Mouse (Mus musculus): Measurements from ENCODE around the gene Foxj2. TPM values are rescaled to one million over a fixed set of nuclear protein-coding genes. Genes with fewer than 3 reads are reported as not detected.

Gene Foxj2
- total RNA-seq, 4 experiments from 2014 or later: 18.6 to 24.8 (median 21.6) TPM

- no peak for DNase-seq
Measured at GRCm38 (mm10) chr6:122874720-122875389, 55.1 kb downstream of the Foxj2 start.

DNA sequence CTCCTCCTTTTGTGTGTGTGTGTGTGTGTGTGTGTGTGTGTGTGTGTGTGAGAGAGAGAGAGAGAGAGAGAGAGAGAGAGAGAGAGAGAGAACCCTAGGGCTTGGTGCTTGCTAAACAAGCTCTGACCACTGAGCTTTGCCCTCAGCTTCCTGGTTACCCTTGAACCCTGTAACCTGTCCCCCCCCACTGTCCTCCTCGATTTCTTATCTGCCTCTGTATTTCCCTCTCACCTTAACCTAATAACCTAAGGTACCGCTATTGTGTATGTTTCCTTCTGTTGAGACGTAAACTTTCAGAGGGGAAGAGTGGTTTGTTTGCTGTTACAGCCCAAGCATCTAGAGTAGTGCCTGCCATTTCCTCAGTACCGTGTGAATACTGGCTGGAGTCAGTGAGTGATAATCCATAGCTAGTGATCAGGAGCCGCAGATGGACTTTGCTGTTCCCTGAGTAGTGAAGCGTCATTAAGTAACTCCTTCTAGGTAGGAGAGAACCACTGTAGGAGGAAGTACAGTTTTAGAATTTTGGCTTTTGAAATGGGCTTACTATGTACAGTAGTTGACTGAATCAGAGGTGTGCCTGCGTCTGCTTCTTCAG is 59.5 kb downstream of the Foxj2 start:
- no peak for DNase-seq

GRCm38 (mm10) chr6:122879781-122880505 is 60.2 kb downstream of the Foxj2 start:
- no peak for DNase-seq

- no peak for DNase-seq
Measured at GRCm38 (mm10) chr6:122881287-122881686, 61.6 kb downstream of the Foxj2 start.

- no peak for DNase-seq
Measured at GRCm38 (mm10) chr6:122883603-122884002, 63.9 kb downstream of the Foxj2 start.

DNA sequence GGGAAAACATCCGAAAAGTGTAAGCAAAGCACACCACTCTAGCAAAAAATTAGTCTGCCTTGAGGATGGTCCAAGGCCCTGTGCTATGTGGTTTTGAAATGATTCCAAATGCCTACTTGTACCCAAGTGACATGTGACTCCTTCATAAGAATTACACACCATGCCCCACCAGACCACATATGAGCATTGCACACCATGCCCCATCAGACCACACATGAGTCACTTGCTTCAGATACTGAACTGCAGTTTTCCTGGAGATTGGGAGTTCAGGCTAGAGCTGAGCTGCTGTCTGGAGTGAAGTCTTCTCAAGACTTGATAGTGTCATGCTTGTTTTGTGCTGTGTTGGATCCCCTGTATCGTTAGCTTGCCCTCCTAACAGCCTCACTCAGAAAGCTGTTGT is 69.9 kb downstream of the Foxj2 start:
- DNase-seq: no peak

DNA sequence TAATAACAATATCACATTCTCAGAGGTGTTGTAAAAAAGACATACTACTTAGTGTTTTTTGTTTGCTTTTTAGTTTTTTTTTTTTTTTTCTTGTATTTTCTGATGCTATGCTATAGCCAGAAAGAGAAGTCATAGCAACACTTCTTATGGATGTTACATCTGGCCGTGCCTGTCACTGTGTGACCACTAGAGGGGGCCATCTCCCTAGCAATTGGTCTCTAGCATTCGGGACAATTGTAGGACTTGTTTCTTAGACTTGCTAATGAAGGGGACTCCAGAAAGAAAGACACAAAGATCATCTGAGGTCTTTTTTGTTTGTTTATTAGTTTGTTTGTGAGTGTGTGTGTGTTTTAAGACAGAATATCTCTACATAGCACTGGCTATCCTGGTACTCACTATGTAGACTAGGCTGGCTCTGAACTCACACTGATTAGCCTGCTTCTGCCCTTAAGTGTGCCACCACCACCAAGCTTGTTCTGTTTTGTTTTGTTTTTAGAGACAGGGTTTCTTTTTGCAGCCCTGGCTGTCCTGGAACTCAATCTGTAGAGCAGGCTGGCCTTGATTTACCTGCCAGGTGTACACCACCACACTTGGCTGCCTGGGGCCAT is 72.8 kb downstream of the Foxj2 start:
- DNase-seq: no peak

Small RNAs within 50 kb of the gene (microRNA-seq; reads per million reads assigned to microRNA genes)
- 0 to 0.35 reads per million in 2 experiments for gene Mir7231

Other genes starting within 250 kb of the Foxj2 start
- gene Apobec1, start 217.5 kb upstream of the Foxj2 start, total RNA-seq (2022): 10 to 100 TPM; 13.4 to 29.5 (median 19.3) TPM
- gene Gdf3, start 209.8 kb upstream of the Foxj2 start, total RNA-seq (2022): under 1 TPM; 0.14 to 0.48 (median 0.24) TPM
- not detected for gene Dppa3, start 193.5 kb upstream of the Foxj2 start, total RNA-seq (2022)
- gene Nanog, start 112.4 kb upstream of the Foxj2 start, total RNA-seq (2022): not detected
- 10 to 100 TPM; 10.3 to 17.0 (median 11.7) TPM for gene Slc2a3, start 18.3 kb upstream of the Foxj2 start, total RNA-seq (2022)
- gene C3ar1, start 36.2 kb downstream of the Foxj2 start, total RNA-seq (2022): 10 to 100 TPM in 2 of 4 experiments, 1 to 10 TPM in 2; 3.6 to 14.5 (median 8.7) TPM
- 10 to 100 TPM; 56.7 to 65.7 (median 58.1) TPM for gene Necap1, start 54.6 kb downstream of the Foxj2 start, total RNA-seq (2022)
- gene Clec4a1, start 101.9 kb downstream of the Foxj2 start, total RNA-seq (2022): 1 to 10 TPM; 1.7 to 3.9 (median 3.3) TPM
- gene Clec4a3, start 132.6 kb downstream of the Foxj2 start, total RNA-seq (2022): 1 to 10 TPM; 5.1 to 9.0 (median 6.4) TPM
- gene Clec4a4, start 170.5 kb downstream of the Foxj2 start, total RNA-seq (2022): under 1 TPM in 2 of 4 experiments, not detected in 2; 0.40 to 0.46 TPM
- gene Clec4b1, start 230.0 kb downstream of the Foxj2 start, total RNA-seq (2022): 1 to 10 TPM in 2 of 4 experiments, under 1 TPM in 2; 0.46 to 2.3 (median 1.2) TPM